Mouse (Mus musculus) CD8-positive naive resting alpha-beta T cell, adult 57 days (primary cell): ENCODE measurements around the gene Fam76b. TPM values are rescaled to one million over a fixed set of nuclear protein-coding genes. Genes with fewer than 3 reads are reported as not detected.

Source experiments
- total RNA-seq: library from RNA; stranded (reverse); gene quantifications from one replicate; pipeline ENCODE4 v1.2.4, GENCODE M21; 2023

Gene Fam76b
- 57.4 TPM for total RNA-seq

GRCm38 (mm10) chr9:13827406-13828086, at the start of gene Fam76b:
Gene Fam76b, plus strand, starts transcription at chr9:13827716.

GRCm38 (mm10) chr9:13826832-13827405, 597 bp upstream of the Fam76b start, which contains the start of gene Cep57:
Gene Cep57, minus strand, starts transcription at chr9:13827107.

Other genes starting within 250 kb of the Fam76b start
- gene Mtmr2, start 79.3 kb upstream of the Fam76b start, total RNA-seq: 45.9 TPM
- 58.2 TPM for gene Cep57, start 609 bp upstream of the Fam76b start, total RNA-seq